Mouse (Mus musculus): Measurements from ENCODE around the gene Usp12. TPM values are rescaled to one million over a fixed set of nuclear protein-coding genes. Genes with fewer than 3 reads are reported as not detected.

The Usp12 gene
- polyA plus RNA-seq, 1 experiment from 2014 or later: 10.4 TPM

DNA sequence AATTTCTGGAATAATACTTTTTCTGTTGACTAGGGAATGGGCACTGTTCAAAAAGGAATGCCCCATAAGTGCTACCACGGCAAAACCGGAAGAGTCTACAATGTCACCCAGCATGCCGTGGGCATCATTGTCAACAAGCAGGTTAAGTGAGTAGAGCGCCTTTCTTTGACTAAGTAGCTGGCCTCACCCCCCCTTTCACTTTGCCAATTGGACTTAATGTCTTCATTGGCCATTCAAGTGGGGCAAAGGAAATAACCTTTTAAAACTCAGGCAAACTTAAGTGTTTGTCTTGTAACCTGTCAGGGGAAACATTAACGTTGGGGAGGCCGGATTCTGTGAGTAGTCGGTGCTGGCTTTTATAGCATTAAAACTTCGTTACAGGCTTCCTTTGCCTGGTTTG lies 40.2 kb upstream of the Usp12 start:
- WGBS: 92% methylated on average over 8 of the region's 8 CpGs
- H3K36me3 ChIP-seq (ENCODE audit: control insufficient read depth, insufficient read depth, low read length): peaks cover 12% of the 10 kb centered on the region; the same call in 1 of the 2 replicates
- ATAC-seq (replicated peaks; ENCODE audit: low FRiP score): no peak

DNA sequence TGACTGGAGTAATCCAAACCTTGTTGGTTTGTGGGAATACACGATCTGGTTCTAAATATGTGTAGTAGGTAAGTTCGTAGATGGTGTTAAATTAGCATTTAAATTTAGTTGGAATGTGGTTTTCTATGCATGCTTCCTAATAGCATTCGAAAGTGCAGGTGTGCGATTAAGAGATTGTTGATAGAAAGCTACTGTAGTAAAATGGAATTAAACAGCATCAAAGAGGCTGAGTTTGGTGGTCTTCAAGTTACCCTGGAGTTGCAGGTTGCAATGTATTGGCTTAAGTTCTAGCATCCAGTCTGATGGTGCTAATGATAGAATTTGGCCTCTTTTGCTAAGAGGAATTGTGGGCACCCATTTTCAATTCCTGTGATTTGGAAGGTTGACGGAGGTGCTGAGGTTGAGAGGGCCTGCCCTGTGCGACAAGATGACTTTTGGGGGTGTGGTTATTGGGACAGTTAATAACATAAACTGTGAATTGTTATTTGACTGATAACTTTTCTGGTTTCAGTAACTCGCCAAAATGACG lies 38.9 kb upstream of the Usp12 start:
- Histone ChIP-seq H3K27me3 (ENCODE audit: control insufficient read depth, insufficient read depth, low read length) (no peaks in the 10 kb centered on the region), H3K9me3 (ENCODE audit: control insufficient read depth, low read length) (no peaks in the 10 kb centered on the region), H3K9ac (ENCODE audit: low read length) (peak overlapping the region; percentile 96), H3K36me3 (ENCODE audit: control insufficient read depth, insufficient read depth, low read length) (peaks cover 12% of the 10 kb centered on the region; the same call in 1 of the 2 replicates), H3K4me3 (ENCODE audit: low read depth, low read length) (peak overlapping the region; percentile 77), H3K27ac (ENCODE audit: low read depth, low read length) (0 out of 2 replicates have a peak overlapping the region, but pooled peaks have one; percentile 55), H3K4me2 (ENCODE audit: low read depth, low read length, severe bottlenecking) (peak overlapping the region; percentile 92), H3K4me1 (replicated peaks; ENCODE audit: control insufficient read depth, insufficient read depth, low read length) (peaks cover 6% of the 10 kb centered on the region; the same call in 1 of the 2 replicates)
- 23% methylated on average over 8 of the region's 8 CpGs for WGBS
- no peak for DNase-seq (ENCODE audit: low spot score)
- ATAC-seq (replicated peaks; ENCODE audit: low FRiP score): no peak

More for the DNA sequence above, 40.2 kb upstream of the Usp12 start:
- Histone ChIP-seq H3K4me2 (ENCODE audit: low read depth, low read length, severe bottlenecking) (no peak overlapping the region), H3K9me3 (ENCODE audit: control insufficient read depth, low read length) (no peaks in the 10 kb centered on the region), H3K27ac (ENCODE audit: low read depth, low read length) (no peak overlapping the region), H3K27me3 (ENCODE audit: control insufficient read depth, insufficient read depth, low read length) (no peaks in the 10 kb centered on the region), H3K4me3 (ENCODE audit: low read depth, low read length) (no peak overlapping the region), H3K9ac (ENCODE audit: low read length) (no peak overlapping the region; the same call in 1 of the 2 replicates), H3K4me1 (replicated peaks; ENCODE audit: control insufficient read depth, insufficient read depth, low read length) (peaks cover 6% of the 10 kb centered on the region; the same call in 1 of the 2 replicates)
- DNase-seq (ENCODE audit: low spot score): no peak

DNA sequence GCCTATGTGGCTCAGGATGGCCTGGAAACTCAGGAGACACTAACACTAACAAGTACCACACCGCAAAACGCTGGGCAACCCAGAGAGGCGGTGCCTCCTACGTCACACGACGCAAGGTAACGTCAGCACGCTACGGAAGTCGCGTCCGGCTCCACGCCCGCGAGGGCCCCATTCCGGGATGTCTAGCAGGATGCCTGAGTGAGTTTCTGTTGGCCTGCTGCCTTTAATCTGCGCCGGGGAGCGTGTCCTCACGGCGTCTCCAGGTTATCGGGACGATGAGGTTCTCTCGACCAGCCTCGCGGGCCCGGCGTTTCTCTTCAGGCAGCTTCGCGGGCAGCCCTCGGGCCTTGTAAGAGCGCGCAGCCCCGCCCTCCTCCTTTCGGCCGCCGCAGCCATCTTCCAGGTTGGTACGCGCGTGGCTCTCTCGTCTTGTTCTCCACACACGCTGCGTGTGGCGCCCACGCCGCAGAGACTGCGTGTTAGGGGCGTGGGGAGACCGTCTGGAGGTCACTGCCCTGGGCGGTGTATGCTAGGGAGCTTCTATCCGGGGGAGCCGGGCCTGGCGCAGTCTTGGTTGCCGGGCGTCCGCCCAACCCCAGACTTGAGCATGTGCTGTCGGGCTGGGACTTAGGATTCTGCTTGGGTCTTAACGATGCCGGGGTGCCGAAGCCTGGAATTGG lies 38.1 kb upstream of the Usp12 start, which contains the start of gene Rpl21:
Gene Rpl21, plus strand, starts transcription at position 122 of the 680 bp plus-strand sequence.
- H3K9ac ChIP-seq (ENCODE audit: low read length): peak within 1 kb of the TSS; percentile 96
- H3K9me3 ChIP-seq (ENCODE audit: control insufficient read depth, low read length): no peaks in the 10 kb centered on the region
- peaks cover 6% of the 10 kb centered on the region; the same call in 1 of the 2 replicates for H3K4me1 ChIP-seq (replicated peaks; ENCODE audit: control insufficient read depth, insufficient read depth, low read length)
- under 1% methylated on average over 60 of the region's 60 CpGs for WGBS
- peak within 1 kb of the TSS; percentile 58 for H3K27ac ChIP-seq (ENCODE audit: low read depth, low read length)
- H3K4me3 ChIP-seq (ENCODE audit: low read depth, low read length): peak within 1 kb of the TSS; percentile 77
- H3K36me3 ChIP-seq (ENCODE audit: control insufficient read depth, insufficient read depth, low read length): peaks cover 12% of the 10 kb centered on the region; the same call in 1 of the 2 replicates
- peak; percentile 95 for DNase-seq (ENCODE audit: low spot score)
- no peaks in the 10 kb centered on the region for H3K27me3 ChIP-seq (ENCODE audit: control insufficient read depth, insufficient read depth, low read length)
- ATAC-seq (replicated peaks; ENCODE audit: low FRiP score): peak; percentile 97
- H3K4me2 ChIP-seq (ENCODE audit: low read depth, low read length, severe bottlenecking): peak within 1 kb of the TSS; percentile 92

DNA sequence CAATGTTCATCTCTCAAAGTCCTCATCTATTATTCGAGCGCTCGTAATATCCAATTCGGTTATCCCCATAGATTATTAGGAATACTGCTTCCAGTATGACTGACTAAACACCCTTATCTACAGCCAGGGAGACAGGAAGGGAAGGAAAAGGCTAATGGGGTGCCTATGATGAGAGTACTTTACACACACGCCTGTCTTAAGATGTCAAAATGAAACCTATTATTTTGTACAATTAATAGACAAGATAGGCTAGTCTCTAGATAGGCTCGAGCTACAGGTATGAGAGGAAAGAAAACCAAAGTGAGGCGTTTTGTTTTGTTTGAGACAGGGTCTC lies 37.6 kb upstream of the Usp12 start:
- 54% methylated on average over 7 of the region's 7 CpGs for WGBS
- Histone ChIP-seq H3K9me3 (ENCODE audit: control insufficient read depth, low read length) (no peaks in the 10 kb centered on the region), H3K4me3 (ENCODE audit: low read depth, low read length) (peak overlapping the region; percentile 77), H3K27me3 (ENCODE audit: control insufficient read depth, insufficient read depth, low read length) (no peaks in the 10 kb centered on the region), H3K4me1 (replicated peaks; ENCODE audit: control insufficient read depth, insufficient read depth, low read length) (peaks cover 6% of the 10 kb centered on the region; the same call in 1 of the 2 replicates), H3K36me3 (ENCODE audit: control insufficient read depth, insufficient read depth, low read length) (peaks cover 12% of the 10 kb centered on the region; the same call in 1 of the 2 replicates), H3K9ac (ENCODE audit: low read length) (peak overlapping the region; percentile 96), H3K4me2 (ENCODE audit: low read depth, low read length, severe bottlenecking) (peak overlapping the region; percentile 92), H3K27ac (ENCODE audit: low read depth, low read length) (peak overlapping the region; percentile 58; the same call in 1 of the 2 replicates)
- ATAC-seq (replicated peaks; ENCODE audit: low FRiP score): no peak
- DNase-seq (ENCODE audit: low spot score): no peak

DNA sequence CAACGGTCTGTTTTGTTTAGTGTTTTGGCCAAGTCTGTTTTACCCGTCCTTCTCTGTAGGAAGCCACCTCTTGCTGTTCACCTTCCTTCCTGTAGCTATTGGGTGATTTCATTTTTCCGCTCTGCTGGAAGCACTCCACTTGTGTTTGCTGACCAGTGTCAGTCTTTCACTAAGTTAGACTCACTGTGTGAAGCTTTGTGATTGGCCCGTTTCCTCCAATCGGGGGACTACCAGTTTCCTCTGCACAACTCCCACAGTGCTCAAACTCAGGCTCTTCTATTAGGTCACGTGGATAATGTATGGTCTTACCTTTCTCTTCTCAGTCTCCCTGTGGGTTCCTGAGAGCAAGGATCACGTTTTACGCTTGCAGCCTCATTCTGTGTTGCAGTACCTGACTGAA lies 34.7 kb upstream of the Usp12 start:
- ATAC-seq (replicated peaks; ENCODE audit: low FRiP score) (no peak), DNase-seq (ENCODE audit: low spot score) (no peak)
- Histone ChIP-seq H3K4me1 (replicated peaks; ENCODE audit: control insufficient read depth, insufficient read depth, low read length) (peaks cover 6% of the 10 kb centered on the region; the same call in 1 of the 2 replicates), H3K9ac (ENCODE audit: low read length) (no peak overlapping the region), H3K27ac (ENCODE audit: low read depth, low read length) (no peak overlapping the region), H3K4me2 (ENCODE audit: low read depth, low read length, severe bottlenecking) (no peak overlapping the region), H3K36me3 (ENCODE audit: control insufficient read depth, insufficient read depth, low read length) (peaks cover 1% of the 10 kb centered on the region; the same call in 1 of the 2 replicates), H3K4me3 (ENCODE audit: low read depth, low read length) (no peak overlapping the region), H3K9me3 (ENCODE audit: control insufficient read depth, low read length) (no peaks in the 10 kb centered on the region), H3K27me3 (ENCODE audit: control insufficient read depth, insufficient read depth, low read length) (no peaks in the 10 kb centered on the region)
- 46% methylated on average over 8 of the region's 8 CpGs for WGBS

DNA sequence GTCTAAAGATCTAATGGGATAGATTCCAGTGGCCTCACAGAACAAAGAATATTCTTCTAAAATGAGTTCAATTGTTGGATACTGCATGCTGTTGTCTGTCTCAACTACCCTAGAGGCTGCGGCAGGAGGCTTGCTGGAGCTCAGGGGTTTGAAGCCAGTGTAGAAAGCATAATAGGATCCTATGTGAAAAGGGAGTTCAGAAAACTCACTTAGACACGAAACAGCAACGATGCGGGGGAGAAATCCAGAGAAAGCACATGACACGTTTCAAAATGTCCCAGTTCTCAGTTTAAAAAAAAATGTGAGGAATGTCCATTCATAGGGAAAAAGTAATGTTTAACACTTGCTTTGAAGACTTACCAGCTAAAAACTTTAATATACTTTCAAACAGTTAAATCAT lies 28.2 kb upstream of the Usp12 start:
- WGBS: 85% methylated on average over 5 of the region's 5 CpGs
- H3K9me3 ChIP-seq (ENCODE audit: control insufficient read depth, low read length): no peaks in the 10 kb centered on the region
- H3K4me1 ChIP-seq (replicated peaks; ENCODE audit: control insufficient read depth, insufficient read depth, low read length): no peaks in the 10 kb centered on the region

DNA sequence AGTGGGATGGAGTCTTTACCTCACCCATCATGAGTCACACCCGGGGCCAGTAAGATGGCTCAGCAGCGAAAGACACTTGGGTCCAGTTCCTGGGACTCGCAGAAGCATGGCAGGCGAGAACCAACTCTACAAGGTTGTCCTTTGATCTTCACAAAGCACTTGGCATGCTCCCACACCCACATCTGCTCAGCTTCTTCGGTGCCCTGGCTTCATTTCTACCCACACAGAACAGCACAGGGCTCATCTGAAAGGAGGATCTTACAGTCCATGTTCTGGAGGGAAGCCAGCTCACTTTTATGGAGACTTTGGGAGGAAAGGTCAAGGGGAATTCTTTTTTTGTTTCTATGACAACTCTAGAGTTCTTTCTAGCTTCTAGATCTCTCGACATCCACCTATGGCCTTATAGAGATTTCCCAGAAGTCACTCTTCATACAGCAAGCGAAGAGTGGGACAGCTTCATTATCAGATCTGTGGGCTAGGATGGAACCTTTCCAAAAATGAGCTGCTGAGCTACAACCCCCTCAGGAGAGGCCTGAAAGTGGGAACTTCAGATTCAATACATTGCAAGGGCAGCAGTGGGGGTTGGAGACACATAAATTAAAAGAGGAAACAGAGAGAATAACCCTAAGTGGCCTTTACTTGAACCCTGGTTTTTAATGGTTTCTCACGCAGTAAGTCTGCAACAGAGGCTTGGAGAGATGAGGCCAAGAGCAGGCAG lies 24.3 kb upstream of the Usp12 start:
- no peaks in the 10 kb centered on the region for H3K27me3 ChIP-seq (ENCODE audit: control insufficient read depth, insufficient read depth, low read length)
- H3K9ac ChIP-seq (ENCODE audit: low read length): no peak overlapping the region
- no peak for ATAC-seq (replicated peaks; ENCODE audit: low FRiP score)
- DNase-seq (ENCODE audit: low spot score): no peak
- 90% methylated on average over 8 of the region's 8 CpGs for WGBS
- no peaks in the 10 kb centered on the region for H3K36me3 ChIP-seq (ENCODE audit: control insufficient read depth, insufficient read depth, low read length)
- no peak overlapping the region for H3K4me2 ChIP-seq (ENCODE audit: low read depth, low read length, severe bottlenecking)
- no peaks in the 10 kb centered on the region for H3K4me1 ChIP-seq (replicated peaks; ENCODE audit: control insufficient read depth, insufficient read depth, low read length)
- no peaks in the 10 kb centered on the region for H3K9me3 ChIP-seq (ENCODE audit: control insufficient read depth, low read length)
- no peak overlapping the region for H3K27ac ChIP-seq (ENCODE audit: low read depth, low read length)
- H3K4me3 ChIP-seq (ENCODE audit: low read depth, low read length): no peak overlapping the region

More for the DNA sequence above, 28.2 kb upstream of the Usp12 start:
- no peak for ATAC-seq (replicated peaks; ENCODE audit: low FRiP score)
- H3K9ac ChIP-seq (ENCODE audit: low read length): no peak overlapping the region
- no peak overlapping the region for H3K4me2 ChIP-seq (ENCODE audit: low read depth, low read length, severe bottlenecking)
- H3K36me3 ChIP-seq (ENCODE audit: control insufficient read depth, insufficient read depth, low read length): no peaks in the 10 kb centered on the region
- no peak overlapping the region for H3K4me3 ChIP-seq (ENCODE audit: low read depth, low read length)
- DNase-seq (ENCODE audit: low spot score): no peak
- H3K27me3 ChIP-seq (ENCODE audit: control insufficient read depth, insufficient read depth, low read length): no peaks in the 10 kb centered on the region
- no peak overlapping the region for H3K27ac ChIP-seq (ENCODE audit: low read depth, low read length)

DNA sequence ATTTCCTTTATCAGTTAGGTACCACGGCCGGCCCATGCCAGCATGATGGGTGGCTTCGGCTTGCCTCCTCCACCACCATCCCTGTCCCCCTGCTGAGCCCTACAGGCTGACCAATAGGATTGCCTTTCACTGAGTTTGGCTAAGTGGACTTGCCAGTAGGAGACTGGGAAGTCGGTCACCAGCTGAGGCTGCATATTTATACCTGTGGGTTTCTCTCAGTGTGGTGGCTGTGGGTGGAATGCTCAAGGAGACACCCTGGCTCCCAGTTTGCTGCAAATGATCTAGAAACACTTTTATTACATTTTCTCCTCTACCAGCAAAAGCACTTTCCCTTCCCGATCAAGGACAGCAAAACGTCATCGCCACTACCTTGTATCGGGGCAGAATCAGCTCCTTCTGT lies 22.8 kb upstream of the Usp12 start:
- WGBS: 89% methylated on average over 8 of the region's 8 CpGs
- Histone ChIP-seq H3K4me3 (ENCODE audit: low read depth, low read length) (no peak overlapping the region), H3K27ac (ENCODE audit: low read depth, low read length) (no peak overlapping the region), H3K4me1 (replicated peaks; ENCODE audit: control insufficient read depth, insufficient read depth, low read length) (no peaks in the 10 kb centered on the region), H3K9ac (ENCODE audit: low read length) (no peak overlapping the region), H3K36me3 (ENCODE audit: control insufficient read depth, insufficient read depth, low read length) (no peaks in the 10 kb centered on the region), H3K4me2 (ENCODE audit: low read depth, low read length, severe bottlenecking) (no peak overlapping the region), H3K27me3 (ENCODE audit: control insufficient read depth, insufficient read depth, low read length) (no peaks in the 10 kb centered on the region), H3K9me3 (ENCODE audit: control insufficient read depth, low read length) (no peaks in the 10 kb centered on the region)
- DNase-seq (ENCODE audit: low spot score): no peak
- ATAC-seq (replicated peaks; ENCODE audit: low FRiP score): no peak

Measured in forebrain, embryonic 11.5 days (tissue).